Mouse (Mus musculus): ENCODE results near the gene Gga2.

Gene Gga2

DNA sequence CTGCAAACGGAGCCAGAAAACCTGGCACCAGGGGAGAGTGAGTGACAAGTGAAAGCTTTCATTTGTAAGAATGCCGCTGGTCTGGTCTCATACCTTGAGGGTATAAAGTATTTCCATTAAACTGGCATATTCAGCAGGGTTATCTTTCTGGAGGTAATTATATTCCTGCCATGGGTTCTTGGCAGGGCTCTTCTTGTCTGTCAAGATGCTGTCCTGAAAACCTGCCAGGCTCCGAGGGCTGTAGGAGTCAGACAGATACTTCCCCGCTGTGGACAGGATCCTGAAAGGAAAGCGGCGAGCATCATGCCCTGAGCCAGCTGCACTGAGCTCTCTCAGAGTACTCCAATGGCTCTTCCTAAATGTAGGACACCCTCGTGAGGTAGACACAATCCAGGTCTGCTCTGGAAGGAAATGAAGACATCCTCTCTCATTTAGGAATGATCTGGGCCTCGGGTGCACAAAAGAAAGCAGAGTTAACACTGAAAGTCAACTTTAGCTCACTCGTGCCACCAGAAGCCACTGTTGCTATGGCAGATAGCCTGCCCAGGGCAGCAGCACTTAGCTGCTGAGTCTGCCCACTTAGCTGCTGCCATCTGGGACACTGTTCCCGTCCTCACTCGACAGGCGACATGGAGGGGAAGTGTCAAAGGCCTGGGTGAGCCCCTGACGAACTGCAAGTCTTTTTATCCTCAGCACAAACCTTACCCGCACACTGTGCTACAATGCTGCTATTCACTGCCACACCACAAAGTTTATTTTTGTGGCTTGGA lies 84.0 kb downstream of the Gga2 start:
- DNase-seq (ENCODE audit: low spot score in 2 of 2), result peak; percentile 9 to 20
